Mouse (Mus musculus): ENCODE measurements at regions not wholly inside any gene's neighbourhood (a gene's known extent, or its start where the extent isn't known, plus 50 kb on each side); places are given as distances from the start of the nearest gene placed in this dataset.

DNA sequence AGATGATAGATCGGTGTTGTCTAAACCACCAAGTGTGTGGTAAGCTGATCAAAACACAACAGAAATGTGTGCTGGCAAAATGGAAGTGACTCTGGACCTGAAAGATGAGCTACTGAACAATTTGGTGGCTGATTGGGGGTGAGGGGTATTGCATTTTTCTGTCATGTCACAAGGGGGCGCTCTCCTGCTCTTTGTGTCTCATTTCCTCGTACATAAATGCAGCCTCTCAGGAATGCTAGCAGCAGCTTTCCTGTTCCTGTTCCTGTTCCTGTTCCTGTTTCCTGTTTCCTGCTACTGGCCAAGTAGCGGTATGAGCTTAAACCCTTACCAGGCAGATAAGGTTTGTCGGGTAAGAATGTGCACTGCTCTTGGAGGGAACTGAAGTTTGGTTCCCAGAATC lies 134.7 kb upstream of the Fstl4 start:
- in situ Hi-C loops (cut with MboI, MseI): loop anchor here (10.0 kb wide), 1 partner anchor 315 kb away; no protein-coding TSS in a partner anchor

DNA sequence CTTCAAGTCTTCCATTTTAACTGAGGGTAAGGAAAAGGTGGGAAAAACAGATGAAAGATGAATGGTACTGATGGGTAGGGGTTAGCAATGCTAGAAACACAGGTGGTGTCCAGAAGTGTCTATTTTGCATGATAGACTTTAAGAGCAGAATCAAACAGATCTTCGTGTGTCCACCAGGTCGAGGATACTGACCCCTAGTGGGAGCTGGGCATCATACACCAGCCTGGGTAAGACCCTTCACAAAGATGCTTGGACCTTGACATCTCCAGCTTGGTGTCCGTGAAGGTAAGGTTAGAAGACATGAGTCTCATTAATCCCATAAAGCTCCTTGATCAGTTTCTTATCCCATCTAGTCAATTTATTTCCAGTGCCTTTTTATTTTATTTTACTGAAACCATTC lies 132.9 kb upstream of the Fstl4 start:
- in situ Hi-C loops (cut with MboI, MseI): loop anchor here (10.0 kb wide), 1 partner anchor 313 kb away; no protein-coding TSS in a partner anchor

DNA sequence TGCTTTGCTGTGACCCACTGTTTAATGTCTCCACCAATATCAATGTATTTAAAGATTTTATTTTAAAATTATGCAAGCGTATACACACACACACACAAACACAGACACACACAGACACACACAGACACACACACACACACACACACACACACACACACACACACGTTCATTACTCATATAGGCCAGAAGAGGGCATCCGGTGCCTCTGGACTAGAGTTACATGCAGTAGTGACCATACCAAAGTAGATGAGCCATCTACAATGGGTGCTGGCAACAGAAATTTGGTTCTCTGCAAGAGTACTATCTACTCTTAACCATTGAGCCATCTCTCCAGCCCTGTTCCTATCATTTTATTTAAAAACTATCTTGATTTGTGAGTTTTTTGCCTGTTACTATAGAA lies 130.2 kb upstream of the Fstl4 start:
- in situ Hi-C loops (cut with MboI, MseI): loop anchor here (10.0 kb wide), 1 partner anchor 311 kb away; no protein-coding TSS in a partner anchor

DNA sequence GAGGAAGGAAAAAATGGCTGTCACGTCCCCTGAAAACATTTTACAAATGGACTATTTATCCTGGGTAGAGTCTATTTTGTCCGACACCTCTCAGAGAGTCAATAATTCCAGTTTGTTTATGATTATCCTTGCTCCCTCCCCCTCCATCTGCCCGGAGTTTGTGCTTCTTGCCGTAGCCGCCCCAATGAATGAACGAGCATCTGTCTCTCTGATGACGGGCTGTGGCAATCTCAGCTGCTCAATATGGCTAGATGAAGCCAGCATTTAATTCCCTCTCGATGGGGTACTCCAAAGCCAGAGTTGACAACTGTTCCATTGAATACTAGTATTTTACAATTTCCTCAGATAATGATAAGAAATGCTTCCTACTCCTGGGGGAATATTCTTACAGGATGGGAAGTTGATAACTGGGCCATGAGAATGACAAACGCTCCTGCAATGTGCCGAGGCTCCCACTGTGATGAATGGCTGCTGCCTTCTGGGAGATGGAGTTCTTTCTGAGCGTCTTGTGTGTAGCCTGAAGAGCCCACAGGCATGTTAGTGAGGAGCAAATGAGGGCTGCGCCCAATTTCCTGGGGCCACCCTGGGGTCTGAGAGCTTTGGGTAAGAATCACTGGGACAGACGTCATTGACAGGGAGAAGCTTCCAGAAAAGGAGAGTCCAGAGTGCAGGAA lies 128.6 kb upstream of the Fstl4 start:
- in situ Hi-C loops (cut with MboI, MseI): loop anchor here (10.0 kb wide), 1 partner anchor 309 kb away; no protein-coding TSS in a partner anchor

DNA sequence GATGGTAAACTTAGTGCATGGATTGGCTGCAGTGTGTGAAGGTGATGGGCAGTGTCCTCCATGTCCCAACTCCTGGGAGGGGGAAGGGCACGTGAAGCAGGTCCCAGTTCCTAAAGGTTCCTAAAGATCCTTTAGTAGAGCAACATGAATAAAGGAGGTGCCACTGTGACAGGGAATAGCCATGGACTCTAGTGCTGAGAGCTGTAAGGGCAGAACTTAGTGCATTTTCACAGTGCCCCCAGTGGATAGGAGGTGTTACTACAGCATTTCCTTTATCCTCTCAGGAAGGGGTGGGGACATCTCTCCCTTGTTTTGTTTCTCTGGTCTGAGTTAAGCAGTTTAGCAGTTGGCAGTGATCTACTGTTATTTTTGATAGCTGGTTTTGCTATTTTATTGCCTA lies 125.5 kb upstream of the Fstl4 start:
- in situ Hi-C loops (cut with MboI, MseI): loop anchor here (10.0 kb wide), 1 partner anchor 306 kb away; no protein-coding TSS in a partner anchor

DNA sequence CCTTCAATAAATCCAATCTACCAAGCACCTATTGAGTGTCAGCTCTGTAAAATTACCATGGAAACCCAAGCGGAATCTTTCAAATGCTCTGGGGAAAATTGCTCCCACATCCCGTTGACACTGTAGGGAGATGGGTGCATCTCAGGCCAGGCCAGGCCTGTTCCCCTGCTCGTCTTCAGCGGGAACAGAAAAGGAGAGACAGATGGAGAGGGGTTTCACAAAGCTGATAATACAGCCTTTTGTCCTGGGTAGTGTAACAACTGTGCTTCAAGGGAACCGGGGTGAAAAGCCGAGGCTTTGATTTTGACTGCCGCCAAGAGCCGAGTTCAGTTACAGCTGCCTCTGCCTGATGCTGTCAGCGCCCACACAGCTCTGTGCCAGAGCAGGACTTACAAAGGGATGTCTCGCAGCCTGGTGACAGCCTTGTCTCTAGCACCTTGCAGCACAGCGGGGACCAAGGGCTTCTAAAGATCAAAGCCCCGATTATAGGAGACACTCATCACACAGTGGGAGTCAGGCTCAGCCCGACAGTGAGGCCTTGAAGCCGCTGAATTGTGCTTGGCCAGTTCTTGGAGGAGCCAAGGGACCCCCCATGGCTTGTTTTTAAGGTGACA lies 122.6 kb upstream of the Fstl4 start:
- in situ Hi-C loops (cut with MboI, MseI): no loop called here

DNA sequence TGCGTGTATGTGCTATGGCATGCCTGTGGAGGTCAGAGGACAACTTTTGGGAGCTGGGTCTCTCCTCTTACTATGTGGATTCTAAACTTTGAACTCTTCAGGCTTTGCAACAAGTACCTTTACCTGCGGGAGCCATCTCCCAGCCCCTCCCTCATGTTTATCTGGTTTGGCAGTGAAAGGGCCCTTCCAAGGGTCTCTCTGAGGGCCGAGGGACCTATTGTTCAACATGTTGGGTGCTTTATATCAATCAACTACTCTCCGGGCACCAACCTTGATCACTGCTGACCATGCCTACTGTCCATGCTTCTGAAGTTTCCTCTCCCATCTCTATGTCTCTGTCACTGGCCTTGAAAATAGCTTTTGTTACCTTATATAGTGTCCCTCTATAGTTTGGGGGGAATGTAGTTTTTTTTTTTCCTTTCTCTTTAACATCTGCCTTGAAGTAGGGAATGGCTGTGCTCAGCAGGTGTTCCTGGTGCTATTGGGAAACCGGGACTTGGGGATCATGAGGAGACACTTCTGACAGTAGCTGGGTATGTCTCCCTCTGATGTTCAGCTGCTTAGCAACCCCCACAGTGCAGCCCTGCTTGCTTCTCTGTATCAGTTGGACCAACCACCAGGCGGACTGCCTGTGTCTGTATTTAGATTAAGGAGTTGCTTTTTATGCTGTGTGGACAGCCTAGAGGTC lies 120.2 kb upstream of the Fstl4 start:
- in situ Hi-C loops (cut with MboI, MseI): no loop called here

DNA sequence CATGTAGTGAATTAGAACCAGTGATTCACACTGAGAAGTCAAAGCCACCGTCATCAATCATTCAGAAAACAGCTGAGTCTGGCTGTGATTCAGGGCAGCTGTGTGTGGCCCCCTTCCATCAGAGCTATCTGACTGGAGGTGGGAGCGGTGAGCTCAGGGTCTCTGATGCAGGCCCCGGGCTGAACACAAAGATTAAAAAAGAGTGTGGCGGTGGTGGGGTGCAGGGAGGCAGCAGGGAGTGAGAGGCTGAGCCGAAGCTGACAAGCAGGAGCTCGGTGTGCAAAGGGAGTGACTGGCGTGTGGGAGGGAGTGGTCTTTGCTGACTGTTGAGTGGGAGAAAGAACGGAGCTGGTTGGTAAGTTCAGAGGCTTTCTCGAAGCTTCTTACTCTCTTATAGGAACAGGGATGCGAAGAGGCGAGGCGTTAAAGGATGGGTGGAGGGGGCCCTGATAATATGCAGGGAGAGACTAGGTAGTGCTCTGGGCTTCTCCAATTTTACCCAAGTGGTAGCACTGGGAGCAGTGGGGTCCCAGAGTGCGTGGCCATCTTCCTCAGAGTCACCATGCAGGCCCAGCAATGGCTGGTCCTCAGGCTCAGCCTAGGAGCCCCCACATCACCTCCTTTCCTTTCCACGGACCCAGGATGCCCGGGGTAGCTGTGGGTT lies 116.1 kb upstream of the Fstl4 start:
- in situ Hi-C loops (cut with MboI, MseI): no loop called here

DNA sequence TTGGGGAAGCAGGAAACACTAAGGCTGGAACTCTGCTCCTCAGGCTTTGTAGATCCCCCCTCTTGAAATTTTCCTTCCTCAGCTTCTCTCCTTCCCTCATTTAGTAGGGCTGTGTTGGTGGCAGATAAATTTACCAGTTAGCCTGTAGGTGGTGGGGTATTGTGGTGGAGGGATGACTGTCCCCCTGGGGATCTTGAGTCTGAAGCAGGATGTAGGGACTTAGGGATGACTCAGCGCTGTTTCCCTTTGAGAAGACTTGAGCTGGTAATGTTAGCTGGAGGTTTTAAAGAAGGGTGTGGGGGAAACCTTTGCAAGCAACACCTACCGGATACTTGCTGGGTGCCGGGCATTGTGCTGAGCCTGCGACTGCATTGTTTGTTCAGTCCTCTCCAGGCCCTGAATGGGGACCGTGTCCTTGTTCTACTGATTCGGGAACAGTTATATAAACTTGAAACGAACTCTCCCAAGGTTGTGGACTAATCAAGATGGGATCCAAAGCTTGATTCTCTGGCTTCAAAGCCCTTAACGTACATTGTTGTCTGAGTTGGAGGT lies 115.5 kb upstream of the Fstl4 start:
- in situ Hi-C loops (cut with MboI, MseI): no loop called here

DNA sequence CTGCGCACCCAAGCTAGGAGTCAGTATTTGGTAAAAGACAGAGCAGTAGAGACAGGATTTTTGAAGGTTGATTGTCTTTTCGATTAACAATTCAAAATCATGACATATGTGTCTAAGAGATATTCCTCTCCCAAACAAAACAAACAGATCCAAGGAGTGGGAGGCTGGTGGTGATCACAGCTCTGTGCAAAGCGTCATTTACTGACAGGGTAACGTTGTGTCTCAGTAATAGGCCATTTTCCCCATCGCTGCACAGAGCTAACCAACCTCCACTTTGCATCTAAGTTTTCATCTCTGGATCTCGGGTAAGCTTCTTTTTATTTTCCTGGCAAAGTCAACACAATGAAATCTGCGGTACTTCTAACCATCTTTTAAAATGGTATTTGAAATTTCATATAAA lies 109.8 kb upstream of the Fstl4 start:
- in situ Hi-C loops (cut with MboI, MseI): no loop called here

DNA sequence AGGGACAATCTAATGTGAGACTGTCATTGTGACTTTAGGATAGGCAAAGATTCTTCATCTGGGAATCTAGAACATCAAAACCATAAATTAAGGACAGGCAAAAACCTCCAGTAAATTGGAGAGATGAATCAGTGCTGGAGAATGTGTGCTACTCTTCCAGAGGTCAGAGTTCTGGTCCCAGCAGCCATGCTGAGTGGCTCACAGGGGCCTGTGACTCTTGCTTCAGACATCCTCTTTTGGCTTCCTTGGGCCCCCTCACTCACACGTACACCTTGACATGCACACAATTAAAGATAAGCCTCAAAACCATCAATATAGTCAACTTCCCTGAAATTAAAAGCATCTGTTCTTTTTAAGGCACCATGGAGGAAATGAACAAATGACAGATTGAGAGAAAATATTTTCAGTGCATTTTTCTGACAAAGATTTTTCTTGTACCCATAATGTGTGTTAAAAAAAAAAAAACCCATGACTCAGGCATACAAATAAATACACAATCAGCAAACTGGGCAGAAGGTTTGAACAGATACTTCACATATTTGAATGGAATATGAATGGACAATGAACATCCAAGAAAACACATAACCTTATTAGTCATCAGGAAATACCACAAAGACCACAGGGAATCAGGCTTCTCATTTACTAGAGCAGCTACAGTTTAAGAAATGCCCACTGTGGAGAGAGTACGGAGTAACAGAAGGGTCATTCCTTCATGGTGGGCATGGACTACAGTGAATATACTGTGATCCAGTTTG lies 108.5 kb upstream of the Fstl4 start:
- in situ Hi-C loops (cut with MboI, MseI): no loop called here

DNA sequence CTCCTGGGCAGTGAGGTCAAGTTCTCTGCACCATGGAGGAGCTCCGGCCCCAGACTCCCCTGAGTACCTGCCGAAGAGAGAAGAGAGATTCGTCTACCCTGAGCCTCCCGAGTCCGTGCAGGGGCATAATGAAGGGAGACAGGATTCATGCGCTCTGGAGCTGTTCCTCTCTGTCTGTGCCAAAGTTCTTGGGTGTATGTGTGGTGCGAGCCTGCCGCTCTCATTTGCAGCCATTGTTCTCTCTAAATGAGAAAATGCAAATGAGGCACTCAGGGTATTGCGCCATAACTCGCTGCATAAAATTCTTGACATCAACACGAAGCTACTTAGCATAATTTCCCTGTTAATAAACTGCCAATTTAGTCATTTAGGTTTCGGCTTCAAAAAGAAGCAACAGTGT lies 103.2 kb upstream of the Fstl4 start:
- in situ Hi-C loops (cut with MboI, MseI): no loop called here

DNA sequence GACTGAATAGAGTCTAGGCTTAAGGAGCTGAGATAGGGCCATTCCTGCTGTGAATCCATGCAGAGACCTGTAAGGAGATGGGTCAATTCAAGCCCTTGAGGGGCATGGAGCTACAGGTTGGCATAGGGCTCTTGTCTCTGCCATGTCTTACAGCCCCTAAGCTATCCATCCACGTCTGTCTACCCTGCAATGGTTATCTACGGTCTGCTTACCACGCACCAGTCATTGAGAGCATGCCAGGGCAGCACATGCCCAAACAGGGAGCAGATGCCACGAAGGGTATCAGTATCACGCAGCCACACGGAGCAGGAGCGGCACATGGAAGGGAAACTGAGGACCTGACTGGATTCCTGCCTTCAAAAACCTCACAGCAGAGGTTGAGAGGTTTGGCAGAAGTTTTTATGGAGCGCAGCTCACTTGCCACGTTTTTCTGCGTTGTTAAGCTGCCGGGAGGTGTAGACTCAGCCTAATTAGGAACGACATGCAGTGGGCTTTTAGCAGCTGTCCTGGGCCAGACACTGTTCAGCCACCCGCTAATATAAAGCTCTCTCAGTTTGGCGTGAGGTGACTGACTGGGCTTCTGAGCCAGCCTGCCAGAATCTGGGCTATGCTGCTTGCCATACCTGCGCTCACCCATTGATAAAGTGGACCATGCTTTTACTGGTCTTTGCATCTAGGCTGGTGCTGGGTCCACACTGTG lies 102.4 kb upstream of the Fstl4 start:
- in situ Hi-C loops (cut with MboI, MseI): no loop called here

DNA sequence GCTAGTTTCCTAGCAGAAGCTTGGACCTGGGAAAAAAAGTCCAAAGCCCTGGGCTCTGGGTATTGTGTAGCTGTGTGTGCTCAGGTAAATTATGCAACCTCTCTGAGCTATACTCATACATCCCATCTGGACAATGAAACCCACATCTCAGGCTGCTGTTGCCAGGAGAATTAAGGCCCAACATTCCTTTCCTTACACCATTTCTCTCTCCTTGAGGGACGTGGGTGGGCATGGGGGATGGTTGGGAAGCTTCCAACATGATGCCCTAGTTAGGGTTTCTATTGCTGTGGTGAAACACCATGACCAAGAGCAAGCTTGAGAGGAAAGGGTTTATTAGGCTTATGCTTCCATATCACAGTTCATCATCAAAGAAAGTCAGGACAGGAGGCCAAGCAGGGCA lies 99.1 kb upstream of the Fstl4 start:
- in situ Hi-C loops (cut with MboI, MseI): no loop called here

DNA sequence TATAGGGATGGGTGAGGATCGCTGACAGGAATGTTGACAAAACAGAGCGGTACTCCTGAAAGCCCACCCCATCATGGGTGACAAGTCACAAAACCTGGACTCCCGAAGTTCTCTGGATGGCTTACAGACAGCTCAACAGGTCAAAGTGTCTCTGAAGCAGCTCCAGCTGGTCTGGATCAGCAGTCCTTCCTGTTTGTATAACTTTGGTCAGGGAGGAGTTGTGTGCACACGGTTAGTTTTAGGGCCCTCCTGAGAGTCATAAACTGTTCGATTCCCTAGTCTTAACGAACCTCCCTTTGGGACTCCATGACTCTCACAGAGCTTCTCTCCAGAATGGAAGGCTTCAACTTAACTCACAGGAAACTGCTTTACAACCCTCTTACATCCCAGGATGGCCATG lies 89.4 kb upstream of the Fstl4 start:
- in situ Hi-C loops (cut with MboI, MseI): no loop called here

DNA sequence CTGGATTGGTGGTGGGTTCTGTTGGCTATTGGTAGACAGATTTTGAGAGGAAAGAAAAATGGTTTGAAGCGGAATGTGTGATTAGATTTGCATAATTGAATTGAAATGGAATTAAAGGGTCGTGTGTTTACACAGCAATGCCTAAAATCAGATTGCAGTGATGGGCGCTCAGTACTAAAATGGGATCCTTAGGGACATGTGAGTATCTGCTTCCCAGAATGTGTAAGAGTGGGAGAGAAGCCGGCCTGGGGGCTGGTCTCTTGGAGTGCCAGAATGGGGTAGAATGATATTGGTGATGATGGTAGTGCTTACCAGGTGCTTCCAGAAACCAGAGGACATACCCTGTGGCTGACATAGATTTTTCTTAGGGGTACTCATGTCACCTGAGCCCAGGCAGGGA lies 86.2 kb upstream of the Fstl4 start:
- in situ Hi-C loops (cut with MboI, MseI): no loop called here

DNA sequence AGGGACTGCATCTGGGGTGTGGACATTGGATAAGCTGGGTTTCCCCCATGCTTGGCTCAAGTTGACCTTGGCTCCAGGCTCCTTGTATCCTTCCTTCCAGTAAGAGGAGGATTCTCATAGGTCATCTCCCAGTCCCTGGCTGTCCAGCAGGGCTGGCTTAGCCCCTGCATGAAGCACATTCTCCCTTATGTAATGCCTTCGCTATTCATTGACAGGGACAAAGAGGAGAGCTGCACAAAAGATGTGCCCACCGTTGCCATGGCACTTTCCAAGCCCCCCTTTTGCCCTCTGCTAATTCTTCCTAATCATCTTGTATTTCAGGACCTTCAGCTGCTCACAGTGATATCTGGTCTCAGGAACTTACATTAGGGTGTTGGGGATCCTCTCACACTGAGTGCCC lies 79.0 kb upstream of the Fstl4 start:
- in situ Hi-C loops (cut with MboI, MseI): no loop called here

DNA sequence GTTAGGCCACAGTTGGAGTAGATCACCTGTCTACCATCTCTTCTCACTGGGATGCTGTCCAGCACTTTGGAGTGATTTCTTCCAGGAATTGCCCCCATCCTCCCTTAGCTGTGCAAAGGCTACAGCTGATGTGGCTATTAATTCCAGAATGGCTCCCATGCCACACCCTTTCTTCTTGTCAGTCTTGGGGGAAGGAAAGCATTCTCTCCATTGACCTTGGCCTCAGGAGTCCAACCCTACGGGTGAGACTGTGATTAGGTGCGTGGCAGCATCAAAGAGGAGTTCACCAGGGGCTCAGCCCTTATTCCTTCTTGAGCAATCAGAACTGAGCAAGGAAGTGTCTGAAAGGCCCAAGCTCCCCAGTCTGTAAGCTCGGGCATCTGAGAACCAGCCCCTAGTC lies 71.7 kb upstream of the Fstl4 start:
- in situ Hi-C loops (cut with MboI, MseI): no loop called here

DNA sequence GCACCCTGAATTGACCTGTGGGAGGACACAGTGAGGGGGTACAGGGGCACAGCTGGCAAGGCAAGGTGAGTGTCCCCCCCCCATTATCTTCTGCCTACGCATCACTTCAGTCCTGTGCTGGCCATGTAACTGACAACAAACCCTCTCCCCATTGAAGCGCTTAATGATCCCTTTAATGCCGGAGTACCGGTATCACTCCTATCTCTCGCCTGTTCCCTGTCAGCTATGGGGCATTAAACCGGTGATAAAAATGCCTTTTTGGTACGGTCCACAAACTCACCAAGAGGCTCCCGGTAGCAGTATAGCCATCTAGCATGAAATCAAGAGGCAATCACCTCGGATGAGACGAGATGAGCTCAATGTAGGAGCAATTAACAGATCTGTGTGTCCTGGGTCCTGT lies 62.8 kb upstream of the Fstl4 start:
- in situ Hi-C loops (cut with MboI, MseI): no loop called here

DNA sequence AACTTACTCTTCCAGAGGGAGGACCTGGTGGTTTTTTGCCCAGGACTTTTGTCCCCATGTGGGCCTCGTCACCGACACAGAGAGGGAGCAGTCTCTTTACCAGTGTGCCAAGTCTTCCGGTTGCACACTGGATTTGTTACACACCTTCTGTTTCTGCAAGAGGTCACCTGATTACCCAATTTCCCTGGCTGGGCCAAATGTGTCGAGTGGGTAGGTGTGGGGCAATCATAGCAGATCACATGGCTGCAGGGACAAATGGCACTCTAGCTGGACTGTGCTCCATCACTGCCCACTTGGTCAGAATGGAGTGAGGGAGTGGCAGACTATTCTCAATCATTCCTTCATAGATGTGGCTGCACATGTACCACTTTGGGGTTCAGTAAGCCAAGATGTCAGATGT lies 61.0 kb upstream of the Fstl4 start:
- in situ Hi-C loops (cut with MboI, MseI): no loop called here
